Mouse (Mus musculus): Measurements from ENCODE around the gene Mlxipl.

The Mlxipl gene

DNA sequence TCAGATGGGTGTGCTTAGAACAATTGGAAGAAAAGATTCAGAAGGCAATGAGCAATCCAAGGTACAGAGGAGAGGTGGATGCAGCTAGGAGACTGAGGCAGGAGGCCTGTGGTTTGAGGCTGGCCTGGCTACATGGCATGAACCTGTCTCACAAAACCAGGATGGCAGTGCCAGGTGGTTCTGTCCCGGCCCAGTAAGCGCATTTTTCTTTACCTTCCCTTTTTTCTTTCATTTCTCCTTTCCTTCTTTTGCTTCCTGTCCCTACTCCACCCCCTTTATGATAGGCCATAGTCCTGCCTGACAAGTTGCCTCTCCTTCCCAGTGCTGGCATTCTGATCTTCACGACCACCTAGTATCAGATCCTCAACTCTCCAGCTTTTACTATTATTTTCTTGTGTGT is 95.3 kb downstream of the Mlxipl start:
- no peak for DNase-seq (ENCODE audit: low spot score in 2 of 2)

GRCm38 (mm10) chr5:135185596-135185995 is 95.9 kb downstream of the Mlxipl start:
- peak in 1 of 2 experiments; percentile 34 for DNase-seq (ENCODE audit: low spot score in 2 of 2)

- DNase-seq (ENCODE audit: low spot score in 2 of 2), result no peak
Observed at GRCm38 (mm10) chr5:135186231-135186620, 96.5 kb downstream of the Mlxipl start.

GRCm38 (mm10) chr5:135186621-135187348 is 97.1 kb downstream of the Mlxipl start, which contains the start of gene Baz1b:
Gene Baz1b (plus strand): TSS chr5:135187264.
- peak; percentile 96 for DNase-seq (ENCODE audit: low spot score in 2 of 2)

DNA sequence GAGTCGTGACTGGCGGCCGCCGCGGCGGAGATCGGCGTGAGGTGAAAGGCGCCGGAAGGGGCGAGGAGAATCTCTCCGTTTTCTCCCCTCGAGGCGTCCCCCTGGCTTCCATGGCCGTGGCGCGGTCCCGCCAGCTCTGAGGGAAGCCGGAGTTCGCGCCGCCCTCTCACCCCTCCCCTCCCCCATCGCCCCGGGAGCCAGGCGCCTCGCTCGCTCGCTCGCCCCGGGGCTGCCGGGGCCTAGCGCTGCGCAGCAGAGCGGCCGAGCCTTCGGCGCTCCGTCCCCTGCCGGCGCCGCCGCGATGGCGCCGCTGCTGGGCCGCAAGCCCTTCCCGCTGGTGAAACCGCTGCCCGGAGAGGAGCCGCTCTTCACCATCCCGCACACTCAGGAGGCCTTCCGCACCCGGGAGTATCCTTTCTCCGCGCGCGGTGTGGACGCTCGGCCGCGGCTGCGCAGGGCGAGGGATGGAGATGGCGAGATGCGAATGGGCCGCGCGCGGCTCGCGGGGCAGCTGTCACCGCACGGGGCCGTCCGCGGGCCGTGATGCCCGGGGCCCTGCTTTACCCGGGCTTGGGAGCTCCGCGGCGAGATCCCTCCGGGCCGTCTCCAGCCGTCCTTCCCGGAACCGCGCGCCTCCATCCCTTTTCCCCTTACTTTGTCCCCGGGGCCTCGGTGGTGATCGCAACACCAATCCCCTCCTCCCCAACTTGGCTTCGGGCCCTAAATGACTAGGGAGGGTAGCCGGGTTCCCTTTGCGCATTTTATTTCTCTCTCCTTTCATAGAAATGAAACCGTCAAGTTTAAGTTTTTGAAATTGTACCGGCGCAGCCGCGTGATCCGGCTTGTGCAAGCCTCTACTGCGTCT is 97.9 kb downstream of the Mlxipl start:
- peak in 1 of 2 experiments; percentile 17 for DNase-seq (ENCODE audit: low spot score in 2 of 2)
